Mouse (Mus musculus) adrenal gland, adult 8-10 months (tissue): ENCODE results near the gene Myoz2. TPM values are rescaled to one million over a fixed set of nuclear protein-coding genes. Genes with fewer than 3 reads are reported as not detected.

Source experiments
- DNase-seq: peaks from one replicate; pipeline ENCODE4 v3.0.0; 2022
- microRNA-seq, 2 experiments: library from miRNA; unstranded; fragments of <30 nt; microRNA quantifications; one replicate each; pipeline ENCODE4 v1.2.0; 2022
- total RNA-seq, 4 experiments: library from RNA; stranded (reverse); gene quantifications; 2 replicates each; pipeline ENCODE4 v1.2.4; 2022

The Myoz2 gene
- total RNA-seq, 4 experiments from 2014 or later: 0.30 to 0.59 TPM; not detected in 2

GRCm38 (mm10) chr3:123001053-123001452 lies 33.8 kb downstream of the Myoz2 start:
- DNase-seq: no peak

GRCm38 (mm10) chr3:122998511-122998910 lies 36.3 kb downstream of the Myoz2 start:
- DNase-seq: no peak

- no peak for DNase-seq
Observed at GRCm38 (mm10) chr3:122996968-122997367, 37.8 kb downstream of the Myoz2 start.

- DNase-seq: no peak
Observed at GRCm38 (mm10) chr3:122986906-122987305, 47.9 kb downstream of the Myoz2 start.

- DNase-seq: peak; percentile 81
Observed at GRCm38 (mm10) chr3:122986386-122986785, 48.4 kb downstream of the Myoz2 start.

- no peak for DNase-seq
Observed at GRCm38 (mm10) chr3:122985183-122985944, 49.5 kb downstream of the Myoz2 start.

DNA sequence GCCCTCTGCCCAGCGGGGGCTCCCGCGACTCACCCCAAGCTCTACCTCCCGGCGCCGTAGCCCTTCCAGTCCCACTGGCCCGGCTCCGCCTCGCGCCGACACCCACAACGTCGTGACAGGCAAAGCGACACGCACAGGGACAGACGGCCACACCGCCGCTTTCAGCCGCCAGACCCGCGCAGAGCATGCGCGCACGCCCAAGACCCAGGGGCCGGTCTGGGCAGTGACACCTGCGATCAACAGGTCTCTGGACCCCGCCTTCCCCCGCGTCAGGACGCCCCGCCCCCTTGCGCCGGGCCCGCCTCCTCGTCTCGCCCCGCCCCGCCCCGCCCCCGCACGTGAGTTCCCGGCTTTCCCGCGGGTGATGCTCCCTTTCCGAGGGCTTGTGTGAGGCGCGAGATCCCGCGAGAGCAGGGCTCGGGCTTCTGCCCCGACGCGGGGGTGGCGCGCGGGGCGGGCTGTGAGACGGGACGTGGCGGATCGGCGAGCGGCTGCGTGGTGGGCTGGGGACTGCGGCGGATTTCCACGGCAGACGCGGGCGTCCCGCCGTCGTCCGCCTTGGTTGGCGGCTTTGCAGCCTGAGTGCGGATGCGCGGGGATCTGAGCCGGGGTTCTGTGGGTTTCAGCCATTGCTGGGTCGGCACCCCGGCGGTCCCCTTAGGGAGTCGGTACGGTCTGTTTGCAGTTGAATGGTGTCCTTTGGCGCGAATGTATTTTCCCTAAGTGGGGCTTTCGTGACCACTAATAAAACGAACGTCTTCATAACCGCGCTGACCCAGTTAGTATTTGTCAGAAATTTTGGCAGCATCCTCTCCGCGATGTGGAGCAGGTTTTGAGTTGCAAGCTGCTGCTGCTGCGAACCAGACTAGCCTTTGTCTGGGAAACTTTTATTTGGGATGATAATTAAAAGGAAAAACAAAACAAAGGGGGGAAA lies 50.3 kb downstream of the Myoz2 start, which contains the start of gene Usp53:
Gene Usp53, minus strand, starts transcription at position 262 of the 934 bp plus-strand sequence.
- peak; percentile 93 for DNase-seq

- peak; percentile 60 for DNase-seq
Observed at GRCm38 (mm10) chr3:122983849-122984248, 51.0 kb downstream of the Myoz2 start.

GRCm38 (mm10) chr3:122975964-122976363 lies 58.9 kb downstream of the Myoz2 start:
- DNase-seq: no peak

DNA sequence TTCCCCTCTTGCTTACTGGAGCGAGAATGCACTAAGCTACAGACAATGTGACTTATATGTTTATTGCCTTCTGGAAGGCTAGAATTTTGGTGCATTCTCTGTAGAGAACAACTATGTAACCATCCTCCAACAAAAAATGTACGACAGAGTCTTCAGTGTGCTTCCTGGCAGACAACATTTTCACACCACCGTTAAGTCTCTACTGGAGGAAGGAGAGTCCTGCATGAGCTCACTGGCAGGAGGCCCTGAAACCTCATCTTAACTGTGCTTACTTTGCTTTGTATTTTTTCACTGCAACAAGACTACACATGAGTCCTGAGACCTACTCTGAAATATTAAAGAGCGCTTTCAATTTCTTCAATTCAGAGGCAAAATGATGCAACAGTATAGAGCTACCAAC lies 59.5 kb downstream of the Myoz2 start:
- DNase-seq: no peak

GRCm38 (mm10) chr3:122974833-122975232 lies 60.0 kb downstream of the Myoz2 start:
- DNase-seq: no peak

DNA sequence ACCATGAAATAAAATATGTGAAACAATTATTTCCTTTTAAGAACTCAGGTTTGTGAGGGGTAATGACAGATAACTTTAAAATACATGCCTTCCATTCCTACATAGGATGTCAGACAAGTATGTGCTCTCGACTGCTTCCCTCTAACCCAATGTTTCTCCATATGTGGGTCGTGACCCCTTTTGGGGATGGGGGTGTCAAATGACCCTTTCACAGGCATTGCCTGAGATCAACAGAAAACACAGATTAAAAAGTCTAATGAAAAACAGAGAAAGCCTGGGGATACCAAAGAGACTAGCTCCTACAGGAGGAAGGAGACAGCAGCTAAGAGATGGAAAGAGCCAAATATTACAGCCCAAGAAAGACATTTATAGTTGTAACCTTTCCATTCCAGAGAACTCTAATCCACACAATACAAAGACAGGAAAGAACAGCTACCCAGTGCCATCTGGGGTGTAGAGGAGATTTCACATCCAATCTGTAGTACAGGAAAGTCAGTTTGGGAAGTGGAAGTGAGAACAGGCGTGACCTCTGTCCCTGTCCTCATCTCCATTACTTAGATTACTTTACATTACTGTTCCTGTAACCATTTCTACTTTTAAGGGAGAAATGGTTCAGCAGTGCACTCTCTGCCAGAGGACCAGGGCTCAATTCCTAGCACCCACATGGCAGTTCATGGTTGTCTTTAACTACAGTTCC lies 62.5 kb downstream of the Myoz2 start:
- DNase-seq: no peak

DNA sequence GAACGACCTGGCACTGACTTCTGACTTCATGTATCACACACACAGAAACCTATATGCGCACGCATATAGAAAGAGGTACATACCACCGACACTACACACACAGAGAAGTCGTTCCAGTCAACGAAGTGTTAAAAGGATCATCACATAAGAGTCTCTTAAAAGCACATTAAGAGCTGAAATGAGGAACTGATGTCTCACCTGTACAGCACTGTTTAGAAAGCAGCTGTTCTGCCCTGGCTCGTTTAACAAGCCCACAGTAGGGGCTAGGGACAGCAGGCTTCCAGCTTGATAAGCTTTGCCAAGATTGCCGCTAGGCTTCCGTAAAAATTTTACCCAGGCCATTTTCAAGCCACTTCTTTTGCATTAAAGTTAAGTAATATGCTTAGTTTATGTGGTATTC lies 66.4 kb downstream of the Myoz2 start:
- no peak for DNase-seq

- DNase-seq: no peak
Observed at GRCm38 (mm10) chr3:122964301-122964700, 70.5 kb downstream of the Myoz2 start.

Small RNA genes within 50 kb of the gene (microRNA-seq; reads per million reads assigned to microRNA genes)
- gene Gm22066: 0 reads per million in 2 experiments

Other genes with a start within 250 kb of the Myoz2 start
- gene Fabp2, start 139.9 kb downstream of the Myoz2 start, total RNA-seq: not detected
- not detected for gene Gm10959, start 115.7 kb downstream of the Myoz2 start, total RNA-seq
- gene 1810037I17Rik, start 110.8 kb downstream of the Myoz2 start, total RNA-seq: 10 to 100 TPM; 41.2 to 54.4 (median 47.5) TPM
- gene Usp53, start 50.5 kb downstream of the Myoz2 start, total RNA-seq: 10 to 100 TPM; 32.5 to 57.2 (median 38.4) TPM
- 10 to 100 TPM; 13.8 to 31.8 (median 20.3) TPM for gene Synpo2, start 201.1 kb upstream of the Myoz2 start, total RNA-seq
- 100 to 1,000 TPM in 2 of 4 experiments, 10 to 100 TPM in 2; 70.8 to 195 (median 124) TPM for gene Sec24d, start 232.4 kb upstream of the Myoz2 start, total RNA-seq